Mouse (Mus musculus) CH12.LX (cell line): ENCODE measurements around the gene Itga9. TPM values are rescaled to one million over a fixed set of nuclear protein-coding genes. Genes with fewer than 3 reads are reported as not detected.

Experiments
- DNase-seq: peaks from one replicate; pipeline ENCODE4 v3.0.0-alpha.2; 2013; ENCODE audit errors: extremely low read depth
- H3K27ac ChIP-seq: 2 replicates; pipeline ENCODE4 v1.5.1; 2012; ENCODE audit warnings: low read depth, mild to moderate bottlenecking, control low read depth, moderate library complexity; ENCODE audit not compliant: insufficient read depth
- H3K27me3 ChIP-seq: replicated peaks from 2 replicates; pipeline ENCODE3; 2012; ENCODE audit warnings: inconsistent platforms
- H3K36me3 ChIP-seq, 2 experiments: replicated peaks in 1 of 2; 2 replicates each; pipeline versions ENCODE3 to v1.6.1; 2012; ENCODE audit warnings: inconsistent platforms in 1 of 2, low read length in 1 of 2, mild to moderate bottlenecking in 1 of 2, mixed read lengths in 1 of 2, moderate library complexity in 1 of 2; ENCODE audit not compliant: control insufficient read depth in 1 of 2, insufficient read depth in 1 of 2
- H3K4me1 ChIP-seq, 2 experiments: 2 replicates each; pipeline ENCODE4 v1.6.1; 2012; ENCODE audit warnings: inconsistent platforms in 1 of 2, moderate library complexity in 1 of 2; ENCODE audit not compliant: insufficient read depth in 2 of 2, control insufficient read depth in 1 of 2
- H3K4me2 ChIP-seq: 2 replicates; pipeline ENCODE4 v1.6.1; 2012; ENCODE audit warnings: low read depth, mild to moderate bottlenecking, control low read depth; ENCODE audit not compliant: poor library complexity, insufficient read depth, severe bottlenecking
- H3K4me3 ChIP-seq, 3 experiments: fragments of 150-350 bp in 1 of 3; sonication (generic) in 1 of 3; replicated peaks in 1 of 3; 2 replicates each; pipeline versions ENCODE3 to v1.5.1; 2011 to 2012; ENCODE audit warnings: low read depth in 2 of 3, low read length in 2 of 3, mild to moderate bottlenecking in 2 of 3, moderate library complexity in 2 of 3, control low read depth in 1 of 3, improper control_type of control experiment in 1 of 3, inconsistent platforms in 1 of 3, mixed read lengths in 1 of 3; ENCODE audit not compliant: poor library complexity in 1 of 3
- H3K79me2 ChIP-seq: replicated peaks from 2 replicates; pipeline ENCODE4 v1.6.1; 2012; ENCODE audit warnings: mild to moderate bottlenecking, moderate library complexity; ENCODE audit not compliant: control insufficient read depth, poor library complexity, insufficient read depth, severe bottlenecking; ENCODE audit errors: extremely low read depth
- H3K9ac ChIP-seq: 2 replicates; pipeline ENCODE4 v1.6.1; 2012; ENCODE audit warnings: low read depth, mild to moderate bottlenecking, control low read depth, moderate library complexity; ENCODE audit not compliant: insufficient read depth
- H3K9me3 ChIP-seq: replicated peaks from 2 replicates; pipeline ENCODE3; 2012; ENCODE audit warnings: low read length, inconsistent platforms, mixed read lengths
- BHLHE40 ChIP-seq: IDR thresholded peaks from 2 replicates; pipeline ENCODE4 v1.6.1; 2011; ENCODE audit warnings: mild to moderate bottlenecking, low read depth, low read length, improper control_type of control experiment
- CHD1 ChIP-seq: IDR thresholded peaks from 2 replicates; pipeline ENCODE4 v1.6.1; 2012; ENCODE audit warnings: low read depth, low read length, improper control_type of control experiment, inconsistent platforms
- CHD2 ChIP-seq: IDR thresholded peaks from 2 replicates; pipeline ENCODE4 v1.6.1; 2011; ENCODE audit warnings: low read length, improper control_type of control experiment
- CTCF ChIP-seq, 2 experiments: IDR thresholded peaks in 1 of 2; conservative IDR thresholded peaks in 1 of 2; 2 replicates each; pipeline ENCODE4 v1.5.1; 2011 to 2012; ENCODE audit warnings: low read depth in 2 of 2, low read length in 2 of 2, improper control_type of control experiment in 1 of 2, inconsistent platforms in 1 of 2, mild to moderate bottlenecking in 1 of 2, moderate library complexity in 1 of 2
- ELF1 ChIP-seq: IDR thresholded peaks from 2 replicates; pipeline ENCODE4 v1.6.1; 2014; ENCODE audit warnings: low read depth, mild to moderate bottlenecking, inconsistent platforms, low read length, improper control_type of control experiment
- EP300 ChIP-seq: IDR thresholded peaks from 2 replicates; pipeline ENCODE4 v1.6.1; 2011; ENCODE audit warnings: low read length, improper control_type of control experiment
- ETS1 ChIP-seq: conservative IDR thresholded peaks from 2 replicates; pipeline ENCODE4 v1.6.1; 2012; ENCODE audit warnings: low read depth, mild to moderate bottlenecking, inconsistent platforms, low read length, improper control_type of control experiment, moderate library complexity
- IRF4 ChIP-seq: IDR thresholded peaks from 2 replicates; pipeline ENCODE4 v1.6.1; 2014; ENCODE audit warnings: low read depth, mild to moderate bottlenecking, inconsistent platforms, low read length, improper control_type of control experiment
- JUND ChIP-seq: conservative IDR thresholded peaks from 2 replicates; pipeline ENCODE4 v1.6.1; 2011; ENCODE audit warnings: low read depth, low read length, improper control_type of control experiment
- MAX ChIP-seq: IDR thresholded peaks from 2 replicates; pipeline ENCODE4 v1.6.1; 2011; ENCODE audit warnings: low read length, improper control_type of control experiment
- NRF1 ChIP-seq: IDR thresholded peaks from 2 replicates; pipeline ENCODE4 v1.6.1; 2014; ENCODE audit warnings: low read depth, mild to moderate bottlenecking, inconsistent platforms, low read length, improper control_type of control experiment, moderate library complexity
- POLR2A ChIP-seq: IDR thresholded peaks from 2 replicates; pipeline ENCODE4 v1.6.1; 2011; ENCODE audit warnings: low read depth, mild to moderate bottlenecking, improper control_type of control experiment, low read length
- RCOR1 ChIP-seq: conservative IDR thresholded peaks from 2 replicates; pipeline ENCODE4 v1.6.1; 2012; ENCODE audit warnings: low read depth, mild to moderate bottlenecking, inconsistent platforms, low read length, improper control_type of control experiment
- SIN3A ChIP-seq: IDR thresholded peaks from 2 replicates; pipeline ENCODE4 v1.6.1; 2012; ENCODE audit warnings: low read length, improper control_type of control experiment, inconsistent platforms
- TCF12 ChIP-seq: IDR thresholded peaks from 2 replicates; pipeline ENCODE4 v1.6.1; 2014; ENCODE audit warnings: low read depth, mild to moderate bottlenecking, inconsistent platforms, low read length, improper control_type of control experiment
- UBTF ChIP-seq: IDR thresholded peaks from 2 replicates; pipeline ENCODE4 v1.6.1; 2012; ENCODE audit warnings: low read depth, mild to moderate bottlenecking, inconsistent platforms, low read length, improper control_type of control experiment, moderate library complexity
- USF2 ChIP-seq: conservative IDR thresholded peaks from 2 replicates; pipeline ENCODE4 v1.6.1; 2011; ENCODE audit warnings: low read depth, low read length, improper control_type of control experiment
- ZC3H11A ChIP-seq: IDR thresholded peaks from 2 replicates; pipeline ENCODE4 v1.6.1; 2012; ENCODE audit warnings: low read depth, mild to moderate bottlenecking, inconsistent platforms, low read length, improper control_type of control experiment
- ZMIZ1 ChIP-seq: IDR thresholded peaks from 2 replicates; pipeline ENCODE4 v1.6.1; 2012; ENCODE audit warnings: low read depth, mild to moderate bottlenecking, inconsistent platforms, low read length, improper control_type of control experiment
- ZNF384 ChIP-seq: IDR thresholded peaks from 2 replicates; pipeline ENCODE4 v1.6.1; 2012; ENCODE audit warnings: low read depth, low read length, improper control_type of control experiment, inconsistent platforms
- dilution Hi-C: fragments of 300-500 bp; cut with MboI; formaldehyde crosslinking; loops from 2 replicates; pipeline ENCODE4 v1.14.3; 2020; ENCODE audit warnings: low sequenced_read_pairs; ENCODE audit not compliant: extremely low pct_unique_long_range_greater_than_20kb, extremely low pct_ligation_motif_present
- in situ Hi-C: fragments of 300-500 bp; cut with MboI; formaldehyde crosslinking; loops from 3 replicates; pipeline ENCODE4 v1.14.3; 2019; ENCODE audit warnings: low sequenced_read_pairs, low pct_ligation_motif_present, low pct_unique_long_range_greater_than_20kb, mixed read lengths
- polyA plus RNA-seq: library from polyadenylated mRNA; unstranded; fragments of >175 nt; gene quantifications from 2 replicates; pipeline ENCODE4 v1.2.1, GENCODE M21; 2012; ENCODE audit warnings: low read depth; ENCODE audit not compliant: insufficient read length
- total RNA-seq, 2 experiments: library from RNA; depleted of rRNA; stranded (reverse); fragments of 300-350 nt in 1 of 2; fragments of >200 nt in 1 of 2; gene quantifications; 2 replicates each; pipeline ENCODE4 v1.2.3; 2012 to 2014

The Itga9 gene
- total and polyA plus RNA-seq, 3 experiments = 0.19 TPM; not detected in 2

DNA sequence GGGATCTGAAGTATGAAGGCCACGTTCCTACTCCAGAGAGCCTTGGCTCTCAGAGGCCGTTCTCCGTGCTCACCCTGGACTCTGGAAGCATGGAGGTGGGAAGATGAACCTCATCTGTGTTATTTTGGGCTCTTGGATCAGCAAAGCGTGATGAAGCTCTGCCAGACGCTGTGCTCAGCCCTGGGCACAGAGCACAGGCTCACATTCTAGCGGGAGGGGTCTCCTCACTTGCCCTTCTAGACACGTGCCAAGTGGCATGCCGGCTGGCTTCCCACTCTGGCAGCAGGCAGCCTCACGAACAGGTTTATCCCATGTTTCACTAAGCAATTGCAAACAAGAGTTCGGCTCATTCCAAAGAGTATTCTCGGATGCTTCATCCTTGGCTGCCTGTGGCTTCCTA, 86.8 kb downstream of the Itga9 start:
- Histone ChIP-seq H3K27ac (no peak overlapping the region), H3K27me3 (peaks cover 11% of the 10 kb centered on the region), H3K36me3 (no peaks in the 10 kb centered on the region), H3K9ac (no peak overlapping the region), H3K4me1 (no peaks in the 10 kb centered on the region), H3K4me3 (no peak overlapping the region), H3K9me3 (no peaks in the 10 kb centered on the region), H3K4me2 (no peak overlapping the region), H3K79me2 (no peaks in the 10 kb centered on the region)
- dilution Hi-C loops = no loop called here
- TF ChIP-seq TCF12 (no peak), UBTF (no peak), CHD2 (no peak), EP300 (no peak), SIN3A (no peak), ZC3H11A (no peak), IRF4 (no peak), BHLHE40 (no peak), CHD1 (no peak), RCOR1 (no peak), ELF1 (no peak), USF2 (no peak), NRF1 (no peak), MAX (no peak), CTCF (conservative IDR thresholded peaks at IDR 0.05 in 1 of 2, IDR thresholded peaks at IDR 0.05 in 1 of 2; ENCODE audit: low read depth in 2 of 2, low read length in 2 of 2) (no peak), ETS1 (no peak), ZNF384 (no peak), POLR2A (no peak), ZMIZ1 (no peak)
- DNase-seq = no peak
- in situ Hi-C loops = no loop called here

DNA sequence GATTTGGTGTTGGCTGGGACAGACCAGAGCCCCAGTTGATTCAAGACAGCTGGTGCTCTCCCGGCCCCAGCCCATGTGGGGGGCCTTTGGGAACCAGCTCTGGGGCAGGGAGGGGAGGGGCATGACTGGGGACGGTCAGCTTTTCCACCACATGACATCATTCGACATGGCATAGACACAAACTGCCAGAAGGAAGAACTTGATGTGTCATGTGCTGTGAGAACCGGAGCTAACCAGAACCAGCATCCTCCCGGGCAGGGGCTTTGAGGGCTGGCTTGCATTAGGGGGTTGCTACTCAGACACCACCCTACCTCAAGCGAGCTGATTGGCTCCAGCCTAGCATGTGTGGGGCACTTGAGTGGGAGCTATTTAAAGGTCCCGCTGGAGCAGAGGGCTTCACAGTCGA, 87.9 kb downstream of the Itga9 start:
- Histone ChIP-seq H3K9ac (no peak overlapping the region), H3K36me3 (no peaks in the 10 kb centered on the region), H3K4me1 (no peaks in the 10 kb centered on the region), H3K9me3 (no peaks in the 10 kb centered on the region), H3K4me2 (no peak overlapping the region), H3K27me3 (peaks cover 5% of the 10 kb centered on the region), H3K4me3 (no peak overlapping the region), H3K79me2 (no peaks in the 10 kb centered on the region), H3K27ac (no peak overlapping the region)
- in situ Hi-C loops (no loop called here), dilution Hi-C loops (no loop called here)
- no peak for DNase-seq
- TF ChIP-seq EP300 (no peak), JUND (no peak), CHD2 (no peak), POLR2A (no peak), MAX (no peak), ELF1 (no peak)
